Mouse (Mus musculus): ENCODE data around the gene Majin. TPM values are rescaled to one million over a fixed set of nuclear protein-coding genes. Genes with fewer than 3 reads are reported as not detected.
A peak's percentile ranks its signal among the peaks of the same experiment; 100 is the strongest.

The Majin gene
- polyA plus RNA-seq, 1 experiment from 2014 or later: not detected

DNA sequence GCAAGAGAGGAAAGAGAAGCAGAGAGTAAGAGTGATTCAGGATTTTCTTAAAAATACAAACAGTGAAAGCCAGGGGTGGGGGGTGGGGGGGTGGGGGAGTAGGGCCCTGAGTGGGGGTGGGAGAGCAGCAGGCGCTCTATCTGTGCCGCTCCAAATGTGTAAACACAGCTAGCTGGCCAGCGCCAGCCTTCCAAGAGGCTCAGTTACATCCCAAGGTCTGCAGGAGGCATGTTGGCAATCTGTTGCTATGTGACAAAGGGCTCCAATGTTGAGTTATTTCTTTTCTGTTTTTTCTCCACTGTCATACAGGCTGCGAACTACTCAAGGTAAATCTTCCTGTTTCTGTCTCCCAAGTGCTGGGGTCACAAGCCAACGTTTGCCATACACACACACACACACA, 9.4 kb upstream of the Majin start:
- H3K4me3 ChIP-seq: no peak overlapping the region
- H3K27me3 ChIP-seq (ENCODE audit: low read depth, poor library complexity, severe bottlenecking): no peaks in the 10 kb centered on the region
- WGBS: 37% methylated on average over 5 of the region's 5 CpGs
- H3K4me1 ChIP-seq: no peaks in the 10 kb centered on the region
- no peaks in the 10 kb centered on the region for H3K36me3 ChIP-seq
- H3K9me3 ChIP-seq (replicated peaks): no peaks in the 10 kb centered on the region
- no peak for DNase-seq (ENCODE audit: low spot score)
- H3K27ac ChIP-seq: no peak overlapping the region

DNA sequence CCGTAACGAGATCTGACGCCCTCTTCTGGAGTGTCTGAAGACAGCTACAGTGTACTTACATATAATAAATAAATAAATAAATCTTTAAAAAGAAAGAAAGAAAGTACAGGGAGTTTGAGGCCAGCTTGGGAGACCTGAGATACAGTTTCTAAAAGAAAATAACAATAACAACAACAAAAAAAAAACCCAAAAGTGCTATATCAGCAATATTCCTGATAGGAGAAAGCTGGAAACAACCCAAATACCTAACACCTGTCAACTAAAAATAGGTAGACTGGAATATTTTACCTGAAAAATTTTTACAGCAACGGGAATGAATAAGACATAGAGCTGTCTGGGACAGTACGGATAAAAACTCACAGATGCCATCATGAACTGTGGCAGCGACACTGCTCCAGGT, 5.4 kb upstream of the Majin start:
- Histone ChIP-seq H3K9me3 (replicated peaks) (no peaks in the 10 kb centered on the region), H3K4me3 (no peak overlapping the region), H3K36me3 (no peaks in the 10 kb centered on the region), H3K4me1 (peaks cover 4% of the 10 kb centered on the region; the same call in 1 of the 2 replicates), H3K27ac (no peak overlapping the region), H3K27me3 (ENCODE audit: low read depth, poor library complexity, severe bottlenecking) (no peaks in the 10 kb centered on the region)
- 94% methylated on average over 6 of the region's 6 CpGs for WGBS
- no peak for DNase-seq (ENCODE audit: low spot score)

DNA sequence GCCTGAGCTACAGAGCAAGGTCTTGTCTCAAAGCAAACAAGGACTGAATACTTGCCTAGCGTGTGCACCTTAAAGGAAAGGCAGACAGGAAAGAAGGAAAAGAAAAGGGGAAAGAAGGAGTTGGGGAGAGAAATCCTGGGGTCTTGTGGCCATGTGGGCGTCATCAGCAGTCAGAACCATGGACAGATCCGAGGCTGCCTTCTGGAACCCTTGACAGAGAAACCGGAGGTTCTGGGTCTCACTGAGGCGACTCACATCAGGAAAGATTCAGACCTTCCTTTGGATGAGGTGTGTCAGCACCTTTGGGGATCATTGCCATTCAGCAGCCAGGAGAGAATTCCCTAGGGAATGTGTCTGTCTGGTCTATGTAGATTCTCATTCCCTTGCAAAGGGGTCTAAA, 2.6 kb upstream of the Majin start:
- Histone ChIP-seq H3K9me3 (replicated peaks) (no peaks in the 10 kb centered on the region), H3K4me3 (no peak overlapping the region), H3K4me1 (peaks cover 4% of the 10 kb centered on the region; the same call in 1 of the 2 replicates), H3K36me3 (no peaks in the 10 kb centered on the region), H3K27ac (no peak overlapping the region), H3K27me3 (ENCODE audit: low read depth, poor library complexity, severe bottlenecking) (no peaks in the 10 kb centered on the region)
- 21% methylated on average over 5 of the region's 5 CpGs for WGBS
- DNase-seq (ENCODE audit: low spot score): peak; percentile 59

DNA sequence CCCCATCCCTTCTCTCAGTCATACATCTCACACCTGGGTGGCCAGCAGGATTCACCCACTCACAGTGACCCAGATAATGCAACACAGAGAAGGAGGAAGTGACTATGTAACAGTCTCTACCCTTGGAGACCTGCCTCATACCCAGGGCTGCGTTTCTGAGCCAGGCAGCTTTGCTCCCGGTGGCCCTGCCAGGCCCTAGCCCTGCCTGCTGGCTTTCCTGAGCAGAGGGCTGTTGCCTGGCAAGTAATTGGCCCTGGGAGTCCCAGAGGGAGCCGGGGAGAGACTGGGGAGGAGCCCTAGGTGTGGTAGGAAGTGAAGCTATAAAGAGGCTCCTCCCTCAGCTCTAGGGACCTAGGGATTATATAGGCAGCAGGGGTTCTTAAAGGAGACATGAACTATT, 1.7 kb upstream of the Majin start:
- Histone ChIP-seq H3K4me3 (no peak overlapping the region), H3K36me3 (no peaks in the 10 kb centered on the region), H3K27me3 (ENCODE audit: low read depth, poor library complexity, severe bottlenecking) (no peaks in the 10 kb centered on the region), H3K27ac (no peak overlapping the region), H3K9me3 (replicated peaks) (no peaks in the 10 kb centered on the region), H3K4me1 (peaks cover 4% of the 10 kb centered on the region; the same call in 1 of the 2 replicates)
- WGBS: 11% methylated on average over 3 of the region's 3 CpGs
- DNase-seq (ENCODE audit: low spot score): no peak

DNA sequence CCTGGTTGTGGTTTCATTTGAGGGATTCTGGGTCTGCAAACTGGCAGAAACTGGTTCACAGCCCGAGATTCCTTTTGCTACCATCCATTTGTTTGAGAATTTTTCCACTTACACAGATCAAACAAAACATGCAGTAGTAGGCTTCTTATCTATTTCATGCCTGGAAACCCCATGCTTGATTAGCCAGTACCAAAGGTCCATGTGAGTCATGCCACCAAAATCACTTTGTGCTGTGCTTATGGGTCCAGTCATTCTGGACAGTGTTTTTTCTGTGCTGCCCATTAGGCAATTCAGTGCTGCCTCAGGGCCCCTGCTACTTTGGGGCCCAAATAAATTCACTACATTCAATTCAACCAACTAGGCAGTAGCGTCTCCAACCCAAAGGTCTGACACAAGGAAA, 20.1 kb downstream of the Majin start:
- Histone ChIP-seq H3K27ac (no peak overlapping the region), H3K9me3 (replicated peaks) (no peaks in the 10 kb centered on the region), H3K4me3 (no peak overlapping the region), H3K4me1 (no peaks in the 10 kb centered on the region), H3K36me3 (no peaks in the 10 kb centered on the region), H3K27me3 (ENCODE audit: low read depth, poor library complexity, severe bottlenecking) (no peaks in the 10 kb centered on the region)
- WGBS: 88% methylated on average over 2 of the region's 2 CpGs
- DNase-seq (ENCODE audit: low spot score): no peak

DNA sequence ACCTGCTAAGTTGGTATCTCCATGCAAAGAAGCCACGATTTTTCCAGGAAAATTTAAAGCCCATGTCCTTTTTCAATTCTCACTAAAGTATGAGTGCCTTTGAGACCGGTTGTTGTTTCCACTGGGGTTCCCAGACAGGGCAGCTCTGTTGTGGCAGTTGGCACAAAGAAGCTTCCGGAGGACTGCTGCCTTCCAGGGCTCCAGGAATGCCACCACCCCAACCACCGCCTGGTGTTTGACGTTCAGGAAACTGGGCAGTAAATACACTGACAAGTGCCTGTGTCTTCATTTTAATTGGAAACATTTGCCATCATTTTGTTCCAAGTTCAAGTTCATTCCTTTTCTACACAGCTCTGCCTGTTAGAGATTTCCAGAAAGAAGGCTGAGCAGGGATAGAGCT, 22.5 kb downstream of the Majin start:
- Histone ChIP-seq H3K4me1 (no peaks in the 10 kb centered on the region), H3K27me3 (ENCODE audit: low read depth, poor library complexity, severe bottlenecking) (no peaks in the 10 kb centered on the region), H3K27ac (no peak overlapping the region), H3K9me3 (replicated peaks) (no peaks in the 10 kb centered on the region), H3K36me3 (no peaks in the 10 kb centered on the region), H3K4me3 (no peak overlapping the region)
- DNase-seq (ENCODE audit: low spot score): no peak
- WGBS: 69% methylated on average over 5 of the region's 5 CpGs

DNA sequence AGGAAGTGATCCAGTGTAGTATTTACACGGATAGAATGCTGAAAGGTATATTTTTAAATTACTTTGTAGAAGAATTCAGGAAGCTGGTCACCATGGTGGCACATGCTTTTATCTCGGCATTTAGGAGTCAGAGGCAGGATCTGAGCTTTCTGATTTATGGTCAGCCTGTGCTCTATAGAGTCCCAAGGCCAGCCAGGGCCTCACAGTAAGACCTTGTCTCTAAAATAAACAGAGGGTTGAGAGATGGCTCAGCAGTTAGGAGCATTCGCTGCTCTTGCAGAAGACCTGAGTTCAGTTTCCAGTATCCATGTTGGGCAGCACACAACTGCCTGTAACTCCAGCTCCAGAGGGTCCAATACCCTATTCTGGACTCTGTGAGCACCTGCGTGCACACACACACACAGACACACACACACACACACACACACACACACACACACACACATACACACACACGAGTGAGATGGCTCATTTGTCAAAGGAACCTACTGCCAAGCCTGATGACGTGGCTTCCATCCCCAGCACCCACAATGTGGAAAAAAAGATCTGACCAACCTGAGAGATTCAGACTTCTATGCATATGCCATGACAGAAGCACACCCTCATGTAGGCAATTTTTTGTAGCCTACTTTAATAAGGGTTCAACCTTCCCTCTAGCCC, 32.0 kb downstream of the Majin start:
- no peak overlapping the region for H3K27ac ChIP-seq
- 78% methylated on average over 6 of the region's 6 CpGs for WGBS
- no peaks in the 10 kb centered on the region for H3K27me3 ChIP-seq (ENCODE audit: low read depth, poor library complexity, severe bottlenecking)

DNA sequence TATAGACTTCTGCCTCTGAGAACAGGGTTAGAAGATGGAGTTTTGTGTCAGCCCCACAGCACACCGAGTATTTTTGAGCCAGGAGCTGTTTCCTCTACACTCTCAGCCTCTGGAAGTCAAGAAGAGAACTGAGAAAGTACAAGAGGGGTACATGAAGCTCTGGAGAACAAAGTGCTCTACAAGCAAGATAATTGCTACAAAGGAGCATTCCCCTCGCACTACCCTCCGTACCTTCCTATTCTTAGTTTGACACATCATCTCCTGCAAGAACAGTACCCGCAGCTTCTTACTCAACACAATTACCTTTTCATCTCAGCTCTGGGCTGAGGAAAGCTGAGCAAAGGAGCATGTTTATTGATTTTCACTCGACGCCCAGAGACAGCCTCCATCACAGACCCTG, 34.4 kb downstream of the Majin start:
- no peaks in the 10 kb centered on the region for H3K27me3 ChIP-seq (ENCODE audit: low read depth, poor library complexity, severe bottlenecking)
- H3K9me3 ChIP-seq (replicated peaks): no peaks in the 10 kb centered on the region
- H3K4me3 ChIP-seq: no peak overlapping the region
- no peak for DNase-seq (ENCODE audit: low spot score)
- 82% methylated on average over 6 of the region's 6 CpGs for WGBS
- peaks cover 4% of the 10 kb centered on the region; the same call in 1 of the 2 replicates for H3K4me1 ChIP-seq
- no peaks in the 10 kb centered on the region for H3K36me3 ChIP-seq
- no peak overlapping the region for H3K27ac ChIP-seq

More for the DNA sequence above, 32.0 kb downstream of the Majin start:
- Histone ChIP-seq H3K4me3 (no peak overlapping the region), H3K9me3 (replicated peaks) (no peaks in the 10 kb centered on the region), H3K36me3 (no peaks in the 10 kb centered on the region), H3K4me1 (no peaks in the 10 kb centered on the region)
- no peak for DNase-seq (ENCODE audit: low spot score)

DNA sequence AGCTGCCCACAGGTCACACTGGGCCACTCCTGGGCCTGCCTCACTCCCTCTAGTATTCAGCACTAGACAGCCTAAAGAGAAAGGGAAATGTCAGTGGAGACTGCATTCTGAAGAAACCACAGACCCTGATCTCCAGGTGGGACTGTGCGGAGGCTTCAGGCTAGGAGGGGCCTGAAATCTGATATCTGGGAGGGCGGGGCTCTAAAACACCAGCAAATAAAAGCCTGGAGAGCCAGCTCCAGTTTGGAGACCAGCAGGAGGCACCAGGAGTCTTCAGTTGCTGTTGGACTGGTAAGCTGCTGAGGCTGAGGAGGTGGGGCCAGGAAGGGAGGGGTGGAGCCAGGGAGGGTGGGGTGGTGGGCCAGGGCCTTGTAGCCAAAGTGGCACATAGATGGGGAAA, 41.9 kb downstream of the Majin start, which contains the start of gene Gpha2:
Gene Gpha2 (plus strand): TSS at position 246 of the 400 bp plus-strand sequence.
- DNase-seq (ENCODE audit: low spot score): peak; percentile 63
- Histone ChIP-seq H3K9me3 (replicated peaks) (no peaks in the 10 kb centered on the region), H3K27me3 (ENCODE audit: low read depth, poor library complexity, severe bottlenecking) (no peaks in the 10 kb centered on the region), H3K36me3 (peaks cover 37% of the 10 kb centered on the region), H3K4me1 (peaks cover 23% of the 10 kb centered on the region), H3K27ac (peak within 1 kb of the TSS; percentile 12; the same call in 1 of the 2 replicates), H3K4me3 (no peak within 1 kb of the TSS)
- 2% methylated on average over 2 of the region's 2 CpGs for WGBS

DNA sequence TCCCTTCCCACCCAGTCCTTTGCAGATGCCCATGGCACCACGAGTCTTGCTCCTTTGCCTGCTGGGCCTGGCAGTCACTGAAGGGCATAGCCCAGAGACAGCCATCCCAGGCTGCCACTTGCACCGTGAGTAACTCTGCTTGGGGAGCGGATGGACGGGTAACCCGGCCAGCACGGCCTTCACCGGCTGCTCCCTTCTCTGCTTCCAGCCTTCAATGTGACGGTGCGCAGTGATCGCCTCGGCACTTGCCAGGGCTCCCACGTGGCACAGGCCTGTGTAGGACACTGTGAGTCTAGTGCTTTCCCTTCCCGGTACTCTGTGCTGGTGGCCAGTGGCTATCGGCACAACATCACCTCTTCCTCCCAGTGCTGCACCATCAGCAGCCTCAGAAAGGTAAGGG, 42.6 kb downstream of the Majin start:
- Histone ChIP-seq H3K27ac (peak overlapping the region; percentile 8; the same call in 1 of the 2 replicates), H3K36me3 (peaks cover 42% of the 10 kb centered on the region), H3K4me1 (peaks cover 23% of the 10 kb centered on the region), H3K9me3 (replicated peaks) (no peaks in the 10 kb centered on the region), H3K27me3 (ENCODE audit: low read depth, poor library complexity, severe bottlenecking) (no peaks in the 10 kb centered on the region), H3K4me3 (no peak overlapping the region)
- DNase-seq (ENCODE audit: low spot score): no peak
- 90% methylated on average over 14 of the region's 14 CpGs for WGBS

DNA sequence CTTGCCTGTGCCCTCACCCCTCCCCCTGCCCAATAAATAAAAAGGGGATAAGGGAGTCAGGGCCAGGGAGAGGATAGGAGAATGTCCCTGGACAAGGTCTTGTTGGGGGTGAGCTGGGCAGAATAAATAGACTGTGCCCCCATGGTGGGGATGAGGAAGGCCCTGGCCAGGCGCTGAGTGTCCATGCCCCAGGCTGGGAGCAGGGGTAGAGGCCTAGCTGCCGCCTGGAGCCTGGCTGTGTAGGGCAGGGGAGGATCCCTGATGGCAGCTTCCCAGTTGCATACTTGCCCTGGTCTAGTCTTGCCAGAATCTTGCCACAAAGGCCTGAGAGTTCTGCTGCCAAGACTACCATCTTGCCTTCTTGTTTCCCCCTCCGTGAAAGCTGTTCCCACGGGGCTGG, 43.7 kb downstream of the Majin start:
- peaks cover 45% of the 10 kb centered on the region for H3K36me3 ChIP-seq
- H3K4me1 ChIP-seq: peaks cover 23% of the 10 kb centered on the region
- no peaks in the 10 kb centered on the region for H3K9me3 ChIP-seq (replicated peaks)
- no peak for DNase-seq (ENCODE audit: low spot score)
- no peak overlapping the region for H3K4me3 ChIP-seq
- H3K27ac ChIP-seq: 0 out of 2 replicates have a peak overlapping the region, but pooled peaks have one; percentile 6
- WGBS: 87% methylated on average over 4 of the region's 4 CpGs
- no peaks in the 10 kb centered on the region for H3K27me3 ChIP-seq (ENCODE audit: low read depth, poor library complexity, severe bottlenecking)

DNA sequence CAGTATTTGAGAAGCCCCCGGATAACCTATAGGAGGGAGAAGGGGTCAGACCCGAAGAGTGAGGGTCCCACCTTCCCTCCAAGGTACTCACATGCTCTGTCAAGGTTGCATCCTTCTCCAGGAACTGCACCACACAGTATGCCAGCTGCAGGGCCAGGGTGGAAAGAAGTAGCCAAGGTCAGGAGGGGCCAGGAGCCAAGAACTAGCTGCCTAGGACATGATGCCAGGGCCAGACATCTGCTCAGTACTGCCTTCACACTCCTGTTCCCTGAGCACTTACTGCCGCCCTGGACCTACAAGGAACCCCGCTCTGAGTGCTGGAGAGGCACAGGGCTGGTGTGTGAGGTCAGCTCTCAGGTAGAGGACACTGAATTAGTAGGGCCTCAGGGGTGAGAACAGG, 46.2 kb downstream of the Majin start:
- H3K4me1 ChIP-seq: peaks cover 35% of the 10 kb centered on the region
- no peak overlapping the region for H3K27ac ChIP-seq
- DNase-seq (ENCODE audit: low spot score): no peak
- H3K36me3 ChIP-seq: peaks cover 51% of the 10 kb centered on the region
- WGBS: 87% methylated on average over 4 of the region's 4 CpGs
- H3K4me3 ChIP-seq: no peak overlapping the region
- H3K9me3 ChIP-seq (replicated peaks): no peaks in the 10 kb centered on the region
- no peaks in the 10 kb centered on the region for H3K27me3 ChIP-seq (ENCODE audit: low read depth, poor library complexity, severe bottlenecking)

DNA sequence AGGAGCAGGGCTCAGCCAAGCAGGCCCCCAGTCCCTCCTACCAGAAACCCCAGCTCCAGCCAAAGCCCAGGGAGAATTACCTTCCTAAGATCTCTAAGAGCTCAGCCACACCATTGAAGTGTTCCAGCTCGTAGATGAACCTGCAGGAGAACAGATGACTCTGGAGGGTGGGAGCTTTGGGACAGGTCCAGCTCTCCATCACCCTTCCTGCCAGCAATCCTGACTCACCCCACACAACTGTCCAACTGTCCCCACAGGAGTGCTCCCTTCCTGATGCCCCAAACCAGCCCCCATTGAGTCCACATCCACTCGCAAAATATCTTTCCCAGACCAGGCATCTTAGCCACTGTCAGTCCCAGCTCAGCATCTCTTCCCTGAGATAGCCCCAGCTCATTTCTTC, 46.8 kb downstream of the Majin start:
- Histone ChIP-seq H3K27ac (no peak overlapping the region), H3K27me3 (ENCODE audit: low read depth, poor library complexity, severe bottlenecking) (no peaks in the 10 kb centered on the region), H3K9me3 (replicated peaks) (no peaks in the 10 kb centered on the region), H3K4me3 (no peak overlapping the region), H3K36me3 (peaks cover 51% of the 10 kb centered on the region), H3K4me1 (peaks cover 31% of the 10 kb centered on the region)
- 84% methylated on average over 2 of the region's 2 CpGs for WGBS
- no peak for DNase-seq (ENCODE audit: low spot score)

DNA sequence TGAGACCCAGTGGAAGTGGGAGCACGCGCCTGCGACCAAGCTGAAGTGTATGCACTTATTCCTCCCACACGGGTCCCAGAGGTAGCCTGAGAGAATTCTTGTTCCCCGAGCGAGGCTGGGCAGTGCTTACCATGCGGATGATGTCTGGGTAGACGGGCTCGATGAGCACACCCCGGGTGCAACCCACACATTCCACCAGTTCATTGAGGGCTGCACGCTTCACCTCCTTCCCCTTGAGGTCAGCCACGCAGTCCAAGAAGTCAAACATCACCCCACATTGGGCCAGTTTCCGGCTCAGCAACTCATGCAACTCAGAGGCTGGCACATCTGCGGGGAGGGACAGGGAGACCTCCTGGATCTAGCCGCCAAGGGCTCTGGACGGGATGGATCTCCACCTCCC, 49.5 kb downstream of the Majin start:
- peaks cover 25% of the 10 kb centered on the region for H3K4me1 ChIP-seq
- no peaks in the 10 kb centered on the region for H3K27me3 ChIP-seq (ENCODE audit: low read depth, poor library complexity, severe bottlenecking)
- 89% methylated on average over 16 of the region's 16 CpGs for WGBS
- H3K27ac ChIP-seq: no peak overlapping the region
- H3K4me3 ChIP-seq: no peak overlapping the region
- no peaks in the 10 kb centered on the region for H3K9me3 ChIP-seq (replicated peaks)
- DNase-seq (ENCODE audit: low spot score): no peak
- H3K36me3 ChIP-seq: peaks cover 33% of the 10 kb centered on the region; the same call in 1 of the 2 replicates
